Mouse (Mus musculus): ENCODE data around the gene Pdcd5.
A peak's percentile ranks its signal among the peaks of the same experiment; 100 is the strongest.

Gene Pdcd5

GRCm38 (mm10) chr7:35640072-35640471 lies 7.2 kb downstream of the Pdcd5 start:
- DNase-seq, result no peak

GRCm38 (mm10) chr7:35636874-35637273 lies 10.4 kb downstream of the Pdcd5 start:
- DNase-seq, result peak; percentile 66

- DNase-seq, result peak; percentile 21
Measured at GRCm38 (mm10) chr7:35636229-35636628, 11.1 kb downstream of the Pdcd5 start.

DNA sequence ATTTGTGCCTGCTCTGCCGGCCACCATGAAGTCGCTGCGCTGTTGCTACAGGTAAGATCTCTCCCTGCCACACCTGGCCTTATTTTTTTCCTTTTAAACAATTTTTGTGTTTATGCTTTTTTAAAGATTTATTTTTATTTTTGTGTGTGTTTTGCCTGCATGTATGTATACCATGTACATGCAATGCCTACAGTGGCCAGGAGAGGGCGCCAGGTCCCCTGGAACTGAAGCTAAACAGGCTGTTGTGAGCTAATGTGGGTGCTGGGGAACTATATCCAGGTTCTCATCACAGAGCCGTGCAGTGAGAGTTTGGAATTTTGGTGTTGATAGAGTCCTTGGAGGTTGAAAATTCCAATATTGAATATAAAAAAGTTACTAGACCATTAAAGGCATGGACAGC lies 18.8 kb downstream of the Pdcd5 start:
- no peak for DNase-seq

DNA sequence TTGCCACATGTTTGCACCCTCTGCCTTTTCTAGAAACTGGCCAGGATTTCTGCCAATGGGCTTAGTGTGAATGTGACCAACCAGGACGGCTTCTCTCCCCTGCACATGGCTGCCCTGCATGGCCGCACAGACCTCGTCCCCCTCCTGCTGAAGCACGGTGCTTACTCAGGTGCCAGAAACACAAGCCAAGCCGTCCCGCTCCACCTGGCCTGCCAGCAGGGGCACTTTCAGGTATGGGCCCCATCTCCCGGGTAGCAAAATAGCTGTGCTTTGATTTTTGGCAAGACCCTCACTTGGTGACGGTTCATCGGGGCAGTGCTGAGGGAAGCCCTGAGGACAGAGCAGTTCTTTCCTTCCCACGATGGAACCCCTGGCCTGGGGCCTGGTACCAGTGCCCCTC lies 19.9 kb downstream of the Pdcd5 start:
- DNase-seq, result no peak

DNA sequence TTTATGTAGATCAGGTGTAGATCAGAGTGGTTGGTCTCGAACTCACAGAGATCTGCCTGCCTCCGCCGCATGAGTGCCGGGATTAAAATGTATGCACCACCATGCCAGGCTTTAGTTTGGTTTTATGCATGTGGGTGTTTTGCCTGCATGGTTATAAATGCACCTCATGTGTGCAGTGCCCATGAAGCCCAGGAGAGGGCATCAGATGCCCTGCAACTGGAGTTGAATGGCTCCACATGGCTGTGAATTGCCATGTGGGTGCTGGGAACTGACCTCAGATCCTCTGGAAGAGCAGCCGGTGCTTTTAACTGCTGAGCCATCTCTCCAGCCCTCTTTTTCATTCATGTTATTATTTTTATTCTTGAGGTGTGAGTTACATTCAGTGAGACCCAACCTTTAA lies 21.3 kb downstream of the Pdcd5 start:
- DNase-seq, result no peak

GRCm38 (mm10) chr7:35622626-35623025 lies 24.7 kb downstream of the Pdcd5 start:
- no peak for DNase-seq

DNA sequence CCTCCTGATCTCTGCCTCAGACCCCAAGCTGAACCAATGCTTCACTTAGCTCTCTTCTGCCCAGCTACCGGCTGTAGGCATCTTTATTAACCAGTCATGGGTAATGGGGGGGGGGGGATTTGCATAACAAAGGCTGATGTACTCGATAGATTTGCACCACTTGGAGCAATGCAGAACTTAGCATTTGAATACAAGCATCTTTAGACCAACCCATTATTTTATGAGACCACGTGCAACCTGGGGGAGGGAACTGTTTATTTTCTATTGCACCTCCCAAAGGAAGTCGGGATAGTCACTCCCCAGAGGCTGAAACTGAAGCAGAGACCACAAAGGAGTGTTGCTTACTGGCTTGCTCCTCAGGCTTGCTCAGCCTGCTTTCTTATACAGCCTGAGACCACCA lies 29.8 kb downstream of the Pdcd5 start:
- no peak for DNase-seq

DNA sequence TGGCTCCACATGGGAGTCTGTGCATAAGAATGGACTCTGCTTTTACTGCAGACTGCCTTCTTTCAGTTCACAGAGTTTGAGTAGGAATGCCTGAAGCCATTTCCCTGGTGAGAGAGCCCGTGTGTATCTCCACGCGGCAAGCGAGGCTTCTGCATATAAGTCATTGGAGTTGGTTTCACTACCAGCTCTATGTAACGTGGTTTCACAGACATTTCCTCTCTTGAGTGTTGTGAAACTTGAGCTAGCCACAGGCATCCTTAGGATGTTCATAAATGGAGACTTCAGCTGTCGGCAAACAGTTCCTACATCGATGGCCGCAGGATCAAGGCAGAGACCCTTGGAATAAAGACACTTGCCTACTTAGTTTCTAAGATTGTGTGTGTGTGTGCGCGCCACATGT lies 38.1 kb downstream of the Pdcd5 start:
- no peak for DNase-seq

GRCm38 (mm10) chr7:35606816-35607215 lies 40.5 kb downstream of the Pdcd5 start:
- no peak for DNase-seq

GRCm38 (mm10) chr7:35602766-35603165 lies 44.6 kb downstream of the Pdcd5 start:
- no peak for DNase-seq

GRCm38 (mm10) chr7:35601106-35601505 lies 46.2 kb downstream of the Pdcd5 start:
- DNase-seq, result no peak

DNA sequence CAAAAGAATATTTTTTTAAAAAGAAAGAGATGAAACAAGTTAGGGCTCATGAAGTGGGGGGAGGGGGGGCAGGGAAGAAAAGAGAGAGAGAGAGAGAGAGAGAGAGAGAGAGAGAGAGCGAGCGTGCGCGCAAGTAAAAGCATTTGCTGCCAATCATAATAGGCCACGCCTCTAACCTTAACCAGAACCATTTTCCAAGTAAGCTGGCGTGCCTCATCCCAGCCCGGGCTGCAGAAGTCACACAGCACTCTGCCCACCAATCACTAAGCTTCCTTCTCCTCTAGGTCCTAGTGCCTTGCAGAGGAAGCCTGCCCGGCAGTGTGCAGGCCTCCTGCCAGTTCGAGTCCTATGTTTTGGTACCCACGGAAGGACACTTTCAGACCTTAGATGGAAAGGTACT lies 47.3 kb downstream of the Pdcd5 start:
- no peak for DNase-seq

DNA sequence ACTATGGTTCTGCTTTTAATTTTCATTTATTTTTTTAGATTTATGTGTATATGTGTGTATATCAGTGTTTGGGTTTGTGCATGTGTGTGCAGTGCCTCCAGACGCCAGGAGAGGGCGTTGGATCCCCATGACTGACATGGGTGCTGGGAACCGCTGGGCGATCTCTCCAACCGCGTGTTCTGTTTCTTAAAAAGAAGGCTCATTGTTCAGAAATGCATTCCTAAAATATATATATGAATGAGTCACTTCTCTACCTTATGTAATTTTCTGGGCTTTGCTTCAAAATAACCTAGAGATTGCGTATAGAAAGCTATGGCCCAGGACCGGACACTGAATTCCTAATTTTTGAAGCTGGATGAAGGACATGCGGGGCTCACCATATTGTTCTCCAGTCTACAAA lies 47.8 kb downstream of the Pdcd5 start:
- DNase-seq, result peak; percentile 42

- no peak for DNase-seq
Measured at GRCm38 (mm10) chr7:35594311-35594710, 53.0 kb downstream of the Pdcd5 start.
